9 mouse cellular contexts compared by ENCODE assay signal in genomic region chr8:122291549-122291948, GRCm38 (mm10). TPM values are rescaled to one million over a fixed set of nuclear protein-coding genes. Genes with fewer than 3 reads are reported as not detected.
A peak's percentile ranks its signal among the peaks of the same experiment; 100 is the strongest.
DNase-seq lines count a peak whose midpoint lies in the region; ATAC-seq lines count a peak whose summit lies in the region.
"Had no signal": no experiment of that assay in that cellular context is flagged by ENCODE, and none has a peak within 500 bp of the region (broad histone marks: within the 10 kb centered on the region; RNA-seq: fewer than 3 reads in every experiment).

No protein-coding gene starts in this region.

- no peak overlapping the region for H3K4me3 ChIP-seq in embryonic facial prominence, embryonic 12.5 days
- H3K4me3 ChIP-seq in embryonic facial prominence, embryonic 10.5 days = no peak overlapping the region
- H3K4me3 ChIP-seq in megakaryocyte, embryonic 14.5 days (replicated peaks) = peak overlapping the region; percentile 87

- peaks cover 24% of the 10 kb centered on the region for H3K4me1 ChIP-seq in embryonic facial prominence, embryonic 12.5 days
- H3K4me1 ChIP-seq in embryonic facial prominence, embryonic 10.5 days = peaks cover 88% of the 10 kb centered on the region
- peaks cover 100% of the 10 kb centered on the region for H3K4me1 ChIP-seq in megakaryocyte, embryonic 14.5 days

- peak overlapping the region; percentile 32 for H3K9ac ChIP-seq in embryonic facial prominence, embryonic 12.5 days

- no peaks in the 10 kb centered on the region for H3K36me3 ChIP-seq in embryonic facial prominence, embryonic 12.5 days
- no peaks in the 10 kb centered on the region for H3K36me3 ChIP-seq in embryonic facial prominence, embryonic 10.5 days (replicated peaks)
- peaks cover 97% of the 10 kb centered on the region for H3K36me3 ChIP-seq in megakaryocyte, embryonic 14.5 days (replicated peaks; ENCODE audit: low read length)

- no peaks in the 10 kb centered on the region for H3K27me3 ChIP-seq in embryonic facial prominence, embryonic 12.5 days
- peaks cover 46% of the 10 kb centered on the region for H3K27me3 ChIP-seq in embryonic facial prominence, embryonic 10.5 days (replicated peaks; ENCODE audit: low read depth, poor library complexity, severe bottlenecking)
- no peaks in the 10 kb centered on the region for H3K27me3 ChIP-seq in megakaryocyte, embryonic 14.5 days (replicated peaks)

- DNase-seq in embryonic facial prominence, embryonic 10.5 days (ENCODE audit: low spot score) = no peak
- DNase-seq in liver = peak; percentile 73
- DNase-seq in retina, embryonic 14.5 days (ENCODE audit: low spot score) = peak; percentile 60
- no peak for DNase-seq in urinary bladder, postnatal 10 days (ENCODE audit: low spot score)
- no peak for DNase-seq in kidney, adult 11 months
- DNase-seq: cerebellum, postnatal 14 days had no signal

- ATAC-seq in embryonic facial prominence, embryonic 12.5 days (ENCODE audit: insufficient number of reproducible peaks, insufficient read depth, low FRiP score, low TSS enrichment) = no peak
- no peak for ATAC-seq in megakaryocyte, adult 5-6 weeks (ENCODE audit: poor library complexity, severe bottlenecking)

- H3K4me2 ChIP-seq in embryonic facial prominence, embryonic 12.5 days (replicated peaks) = no peak overlapping the region

- H3K27ac ChIP-seq in embryonic facial prominence, embryonic 12.5 days = 0 out of 2 replicates have a peak overlapping the region, but pooled peaks have one; percentile 24
- no peak overlapping the region; the same call in 1 of the 2 replicates for H3K27ac ChIP-seq in embryonic facial prominence, embryonic 10.5 days (replicated peaks)

- no peaks in the 10 kb centered on the region for H3K9me3 ChIP-seq in embryonic facial prominence, embryonic 12.5 days
- H3K9me3 ChIP-seq in embryonic facial prominence, embryonic 10.5 days = no peaks in the 10 kb centered on the region
- no peaks in the 10 kb centered on the region for H3K9me3 ChIP-seq in megakaryocyte, embryonic 14.5 days

- 32% methylated on average over 10 of the region's 10 CpGs for WGBS in embryonic facial prominence, embryonic 12.5 days
- WGBS in embryonic facial prominence, embryonic 10.5 days = 47% methylated on average over 10 of the region's 10 CpGs

RNA-seq across cellular contexts. Expression of gene Zfpm1, which starts 9.6 kb away (rescaled TPM):
- polyA plus RNA-seq in embryonic facial prominence, embryonic 12.5 days (2016; fragmentation: Nextera tagmentation; extraction: Ambion mirVana) = 2.1 and 2.8 TPM in 2 replicates
- polyA plus RNA-seq in embryonic facial prominence, embryonic 10.5 days (2016; fragmentation: Nextera tagmentation; extraction: Ambion mirVana) = 1.5 and 2.0 TPM in 2 replicates
- polyA plus RNA-seq in megakaryocyte, embryonic 14.5 days (2012; ENCODE audit: insufficient read depth, low replicate concordance) = 1,238 and 3,030 TPM in 2 replicates
- 4.3 and 4.5 TPM in 2 replicates for total RNA-seq in megakaryocyte, adult 5-6 weeks (2015)
- 4.8 and 5.6 TPM in 2 replicates for total RNA-seq in megakaryocyte, adult 5-6 weeks (2017)

Comparison
In these comparisons a context has a peak if more than half of its experiments do, and no peak if none do; other contexts are left out.
1. DNase-seq: peak in liver (single experiment) and retina, embryonic 14.5 days (single experiment); none in embryonic facial prominence, embryonic 10.5 days (single experiment), urinary bladder, postnatal 10 days (single experiment) and kidney, adult 11 months (single experiment).
2. RNA of gene Zfpm1, which starts 9.6 kb away (polyA plus RNA-seq): 1,238 to 3,030 TPM in megakaryocyte, embryonic 14.5 days; 2.1 to 2.8 TPM in embryonic facial prominence, embryonic 12.5 days and 1.5 to 2.0 TPM in embryonic facial prominence, embryonic 10.5 days; every median in the first group is over 100 times any median in the second.